Mouse (Mus musculus) adrenal gland, postnatal 14 days (tissue): ENCODE measurements at regions not wholly inside any gene's neighbourhood (a gene's known extent, or its start where the extent isn't known, plus 50 kb on each side); places are given as distances from the start of the nearest gene placed in this dataset.
A peak's percentile ranks its signal among the peaks of the same experiment; 100 is the strongest.

ENCODE experiments used
- DNase-seq: peaks from one replicate; pipeline ENCODE4 v3.0.0; 2021; ENCODE audit warnings: mixed read lengths
- microRNA-seq, 2 experiments: library from miRNA; unstranded; fragments of <30 nt; microRNA quantifications; one replicate each; pipeline ENCODE4 v1.2.0; 2021

DNA sequence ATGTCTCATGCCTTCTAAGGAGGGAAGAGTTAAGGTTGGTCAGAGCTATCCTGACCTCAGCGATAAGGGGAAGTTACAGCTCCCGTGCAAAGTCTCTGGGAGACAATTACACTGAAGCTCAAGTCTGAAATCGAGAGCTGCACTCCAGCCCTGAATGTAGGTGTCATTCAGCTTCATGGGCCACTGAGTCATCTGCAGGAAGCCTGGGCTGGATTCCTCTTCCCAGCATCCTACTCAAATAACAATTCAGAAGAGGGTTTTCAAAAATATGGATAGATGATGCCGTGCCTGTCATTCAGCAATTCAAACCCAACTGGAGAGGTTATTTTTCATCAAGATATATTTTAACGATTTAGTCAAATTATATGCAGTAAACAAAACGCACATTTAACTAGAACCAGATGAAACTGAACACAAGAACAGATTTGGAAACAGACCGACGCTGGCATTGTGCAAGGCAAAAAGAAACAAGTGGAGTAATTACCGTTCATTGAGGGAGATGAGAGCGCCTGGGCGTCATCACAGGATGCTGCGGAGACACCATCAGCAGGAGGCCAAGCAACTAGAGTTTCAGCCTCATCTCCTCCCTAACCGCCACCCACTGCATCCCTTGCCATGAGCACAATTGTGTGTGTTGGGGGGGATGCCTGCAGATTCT is 57.8 kb upstream of the Cfap46 start:
- no peak for DNase-seq

- DNase-seq = peak; percentile 21
Measured at GRCm38 (mm10) chr7:139746803-139747202, 63.2 kb upstream of the Cfap46 start.

DNA sequence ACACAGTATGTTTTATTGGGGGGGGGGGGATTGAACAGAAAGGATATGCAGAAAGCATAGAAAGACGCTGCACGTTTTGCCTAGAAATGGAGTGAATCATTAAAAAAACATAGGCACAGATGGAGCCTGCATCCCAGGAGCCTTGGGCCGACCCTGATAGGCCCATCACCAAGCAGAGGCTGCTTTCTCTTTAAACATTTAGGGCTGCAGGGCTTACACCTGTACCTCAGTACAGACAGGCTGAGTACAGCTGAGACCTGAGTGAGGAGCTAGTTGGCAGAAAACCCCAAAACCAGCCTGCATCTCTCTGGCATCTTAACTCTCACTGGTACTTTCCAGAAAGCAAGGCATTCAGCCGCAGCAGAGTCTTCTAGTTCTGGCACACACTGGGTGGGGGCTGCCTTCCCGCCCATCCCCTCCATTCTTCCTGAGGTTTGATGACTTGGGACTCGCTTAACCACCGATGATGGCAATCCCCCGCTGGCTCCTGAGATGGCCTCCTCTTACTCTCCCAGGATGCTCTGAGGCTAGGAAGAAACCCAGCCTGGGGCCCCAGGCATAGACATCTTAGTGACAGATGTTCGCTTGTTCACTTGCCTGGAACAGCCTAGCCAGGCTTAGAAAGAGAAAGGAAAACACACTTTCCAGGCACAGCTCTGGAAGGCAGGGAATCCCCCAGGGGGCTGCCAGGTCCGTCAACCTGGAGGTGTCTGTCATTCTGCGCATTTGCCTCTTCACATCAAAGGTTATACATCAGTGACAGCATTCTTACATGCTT is 63.9 kb upstream of the Cfap46 start:
- no peak for DNase-seq

GRCm38 (mm10) chr7:139755004-139755403 is 71.4 kb upstream of the Cfap46 start:
- no peak for DNase-seq

GRCm38 (mm10) chr7:139762522-139762921 is 71.5 kb upstream of the Adgra1 start:
- DNase-seq = no peak

GRCm38 (mm10) chr7:139763241-139763640 is 70.7 kb upstream of the Adgra1 start:
- DNase-seq = no peak

DNA sequence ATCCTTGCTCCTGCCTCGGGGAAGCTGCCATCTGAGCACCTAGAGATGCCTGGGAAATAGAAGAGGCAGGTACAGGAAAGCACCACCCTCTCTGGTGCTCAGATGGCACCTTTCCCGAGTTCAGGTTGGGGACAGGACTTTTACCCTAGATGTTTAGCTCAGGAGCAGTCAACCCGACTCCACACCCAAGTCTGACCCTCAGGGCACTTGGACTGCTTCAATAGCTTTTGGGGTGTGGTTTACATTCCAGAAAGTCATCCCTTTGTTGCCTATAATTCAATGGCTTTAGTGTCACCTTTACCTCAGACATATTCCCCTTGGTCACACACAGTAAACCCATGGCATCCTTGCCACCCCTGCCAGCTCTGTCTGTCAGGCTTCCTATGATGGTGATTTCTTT is 67.7 kb upstream of the Adgra1 start:
- no peak for DNase-seq

- DNase-seq = no peak
Measured at GRCm38 (mm10) chr7:139769167-139769566, 64.8 kb upstream of the Adgra1 start.

GRCm38 (mm10) chr7:139777243-139777642 is 56.7 kb upstream of the Adgra1 start:
- DNase-seq = no peak

- no peak for DNase-seq
Measured at GRCm38 (mm10) chr7:139779876-139780275, 54.1 kb upstream of the Adgra1 start.

DNA sequence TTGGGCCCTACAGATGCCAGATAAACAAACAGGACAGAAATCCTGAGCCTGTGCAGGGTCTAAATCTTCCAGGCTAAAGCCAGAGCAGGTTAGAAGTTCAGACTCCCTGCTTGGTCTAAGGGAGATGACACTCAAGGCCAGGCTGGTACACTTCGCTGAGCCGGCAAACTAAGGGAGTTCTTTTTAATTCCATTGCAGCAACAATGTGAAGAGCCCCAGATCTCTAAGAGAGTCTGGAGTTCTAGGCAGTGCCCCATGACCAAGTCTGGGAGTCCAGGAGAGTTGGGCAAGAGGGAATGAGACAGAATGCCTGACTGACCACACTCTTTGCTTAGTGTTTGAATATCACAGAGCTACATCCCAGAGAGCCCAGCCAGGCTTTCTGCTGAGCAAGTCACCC is 52.5 kb upstream of the Adgra1 start:
- no peak for DNase-seq

Small RNAs in the stretch of these regions (microRNA-seq; reads per million reads assigned to microRNA genes)
- 0 reads per million in 2 experiments for gene Mir6401
